Mouse (Mus musculus): ENCODE data around the gene Prf1. TPM values are rescaled to one million over a fixed set of nuclear protein-coding genes. Genes with fewer than 3 reads are reported as not detected.
A peak's percentile ranks its signal among the peaks of the same experiment; 100 is the strongest.

Gene Prf1
- total RNA-seq, 2 experiments from 2014 or later, result 0.11 TPM; not detected in 1

DNA sequence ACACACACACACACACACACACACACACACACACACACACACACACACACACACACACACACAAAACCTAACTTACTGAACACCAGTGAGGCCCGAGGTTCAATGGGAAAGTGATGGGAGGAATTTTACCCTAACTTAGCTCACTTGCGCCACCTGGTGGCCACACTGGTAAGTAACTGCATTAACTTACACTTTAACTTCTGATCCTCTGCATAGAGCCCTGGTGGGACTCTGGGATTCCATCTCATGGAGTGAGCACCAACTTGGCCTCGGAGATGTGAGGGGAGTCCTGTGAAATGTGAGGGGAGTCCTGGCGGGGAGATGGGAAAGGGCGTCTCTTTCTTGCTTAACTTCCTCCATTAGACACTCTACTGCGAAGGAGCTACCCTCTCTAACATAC lies 38.5 kb downstream of the Prf1 start:
- intact Hi-C loops (cut with DNase I), result loop anchor here (1.0 to 2.0 kb wide), 3 partner anchors 60 to 137 kb away; no protein-coding TSS in a partner anchor
- peak; percentile 80 to 91 for DNase-seq

DNA sequence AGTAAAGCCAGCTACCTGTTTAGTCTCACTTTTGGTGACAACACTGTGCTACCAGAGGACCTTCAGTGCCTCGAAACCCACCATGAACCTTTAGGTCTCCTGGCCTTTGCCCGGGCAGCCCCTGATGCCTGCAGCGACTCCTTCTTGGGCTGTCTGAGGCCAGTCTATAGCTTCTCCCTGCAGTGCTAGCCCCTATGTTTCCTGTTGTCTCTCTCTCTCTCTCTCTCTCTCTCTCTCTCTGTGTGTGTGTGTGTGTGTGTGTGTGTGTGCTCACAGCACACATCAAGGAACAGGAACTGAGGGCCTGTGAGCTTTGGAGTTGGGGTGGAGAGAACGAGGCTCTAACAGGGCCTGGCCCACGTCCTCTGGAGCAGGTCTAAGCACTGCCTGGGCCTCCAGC lies 39.0 kb downstream of the Prf1 start:
- no peak for DNase-seq
- intact Hi-C loops (cut with DNase I), result loop anchor here (1.0 to 2.0 kb wide), 3 partner anchors 60 to 137 kb away; no protein-coding TSS in a partner anchor

DNA sequence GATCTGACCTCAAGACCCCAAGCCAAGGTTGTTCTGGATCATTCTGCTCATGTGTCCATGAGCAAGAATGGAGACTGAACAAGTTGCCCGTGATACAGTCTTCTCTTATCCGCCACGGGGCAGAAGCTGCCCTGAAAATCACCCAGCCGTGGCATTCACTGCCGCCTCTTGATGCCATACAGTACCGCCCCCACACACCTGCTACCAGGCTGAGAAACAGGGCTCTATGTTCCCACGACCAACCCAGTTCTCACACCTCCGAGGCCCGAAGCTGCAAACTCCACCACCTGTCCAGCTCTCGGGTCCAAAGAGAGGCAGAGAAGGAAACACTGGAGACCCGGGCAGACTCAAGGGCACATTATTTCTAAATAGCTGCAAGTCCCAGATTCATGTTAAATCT lies 40.0 kb downstream of the Prf1 start:
- intact Hi-C loops (cut with DNase I), result loop anchor here (2.0 kb wide), 1 partner anchor 127 kb away; no protein-coding TSS in a partner anchor
- no peak for DNase-seq

DNA sequence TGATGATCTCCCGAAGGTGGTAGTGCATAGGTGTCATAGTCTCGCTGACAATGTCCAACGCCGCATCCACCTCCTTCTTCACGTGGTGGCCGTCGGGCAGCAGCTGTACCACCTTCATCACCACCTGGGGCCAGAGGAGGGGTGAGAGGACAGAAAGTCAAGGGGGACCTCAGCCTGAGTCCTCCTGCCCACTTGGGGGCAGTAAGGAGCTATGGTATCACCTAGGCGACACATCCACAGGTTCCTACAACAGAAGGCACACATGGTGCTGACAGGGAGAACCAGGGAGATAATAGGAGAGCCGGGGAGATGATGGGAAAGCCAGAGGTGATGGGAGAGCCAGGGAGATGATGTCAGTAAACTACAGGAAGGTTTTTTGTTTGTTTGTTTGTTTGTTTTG lies 41.6 kb downstream of the Prf1 start:
- intact Hi-C loops (cut with DNase I), result no loop called here
- DNase-seq, result no peak

DNA sequence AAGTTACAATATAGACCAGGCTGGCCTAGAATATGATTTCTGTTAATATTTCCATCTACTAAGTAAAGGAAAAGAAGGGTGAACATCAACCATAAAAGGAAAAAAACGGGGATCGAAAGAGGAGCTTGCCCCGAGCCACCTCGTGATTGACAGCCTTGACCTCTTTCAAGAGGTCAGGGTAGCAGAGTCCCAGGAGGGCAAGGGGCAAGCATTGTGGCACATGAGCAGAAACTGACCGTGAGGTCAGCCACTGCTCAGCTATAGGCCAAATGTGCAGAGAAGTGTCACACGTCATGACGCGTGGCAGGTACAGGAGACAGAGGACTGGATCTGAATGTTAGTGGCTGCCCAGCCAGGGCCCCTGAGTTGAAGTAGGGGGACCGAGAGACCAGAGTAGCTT lies 42.6 kb downstream of the Prf1 start:
- intact Hi-C loops (cut with DNase I), result loop anchor here (5.0 to 10.0 kb wide), 2 partner anchors 262 to 315 kb away; no protein-coding TSS in a partner anchor

DNA sequence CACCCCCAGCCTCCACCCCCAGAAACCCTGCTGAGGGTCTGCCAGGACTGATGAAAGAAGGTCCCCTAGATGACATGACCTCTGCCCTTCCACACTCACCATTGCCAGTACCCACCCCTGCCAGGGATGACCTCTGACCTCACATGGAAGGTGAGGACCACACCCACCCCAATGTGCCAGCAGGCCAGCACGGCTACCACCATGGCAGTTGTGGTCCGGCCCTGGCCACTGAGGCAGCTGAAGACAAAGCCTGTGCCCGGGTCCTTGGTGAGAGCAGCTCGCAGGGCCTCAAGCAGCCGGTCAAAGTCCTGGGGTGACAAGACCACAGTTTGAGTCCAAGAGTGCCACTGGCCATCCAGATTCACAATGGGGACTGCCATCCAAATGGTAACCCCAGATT lies 43.4 kb downstream of the Prf1 start:
- intact Hi-C loops (cut with DNase I), result loop anchor here (1.0 to 10.0 kb wide), 3 partner anchors 58 to 314 kb away; no protein-coding TSS in a partner anchor
- no peak for DNase-seq

More for the DNA sequence above, 42.6 kb downstream of the Prf1 start:
- no peak for DNase-seq

DNA sequence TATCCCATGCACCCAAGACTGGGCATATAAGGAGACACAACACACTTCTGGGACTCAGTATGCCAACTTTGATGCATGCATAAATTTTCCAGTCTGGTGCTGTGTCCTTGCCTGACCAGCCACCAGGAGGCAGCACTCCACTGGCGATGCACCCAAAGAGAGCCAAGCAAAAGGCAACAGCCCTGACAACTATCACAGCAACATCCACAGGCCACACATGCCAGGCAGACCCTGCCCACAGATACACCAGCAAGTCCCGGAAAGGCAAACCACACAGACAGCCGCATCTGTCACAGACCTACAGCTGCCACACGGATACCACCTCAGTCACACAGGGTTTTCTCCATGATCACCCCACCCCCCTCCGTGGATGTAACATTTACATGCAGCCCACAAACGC lies 43.9 kb downstream of the Prf1 start:
- DNase-seq, result peak; percentile 78 to 84
- intact Hi-C loops (cut with DNase I), result loop anchor here (1.0 to 10.0 kb wide), 3 partner anchors 58 to 313 kb away; no protein-coding TSS in a partner anchor

DNA sequence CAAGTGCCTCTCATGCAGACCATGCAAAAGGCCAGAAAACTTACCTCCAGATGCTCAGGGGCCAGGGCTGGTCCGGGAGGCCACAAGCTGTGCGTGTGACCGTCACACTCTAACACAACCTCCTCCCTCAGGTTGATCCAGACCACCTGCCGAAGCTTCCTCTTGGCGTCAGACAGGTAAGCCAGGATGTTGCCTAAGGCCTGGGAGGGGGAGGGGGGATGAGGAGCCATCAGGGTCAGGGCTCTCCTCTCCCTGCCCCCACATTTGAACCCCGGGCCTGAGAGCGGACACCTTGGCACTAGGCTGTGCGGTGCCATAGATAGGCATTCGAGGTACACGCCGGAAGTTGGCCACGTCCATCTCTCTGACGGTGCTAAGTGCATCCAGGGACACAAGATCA lies 45.1 kb downstream of the Prf1 start:
- DNase-seq, result no peak
- intact Hi-C loops (cut with DNase I), result loop anchor here (5.0 to 10.0 kb wide), 2 partner anchors 260 to 312 kb away; no protein-coding TSS in a partner anchor

DNA sequence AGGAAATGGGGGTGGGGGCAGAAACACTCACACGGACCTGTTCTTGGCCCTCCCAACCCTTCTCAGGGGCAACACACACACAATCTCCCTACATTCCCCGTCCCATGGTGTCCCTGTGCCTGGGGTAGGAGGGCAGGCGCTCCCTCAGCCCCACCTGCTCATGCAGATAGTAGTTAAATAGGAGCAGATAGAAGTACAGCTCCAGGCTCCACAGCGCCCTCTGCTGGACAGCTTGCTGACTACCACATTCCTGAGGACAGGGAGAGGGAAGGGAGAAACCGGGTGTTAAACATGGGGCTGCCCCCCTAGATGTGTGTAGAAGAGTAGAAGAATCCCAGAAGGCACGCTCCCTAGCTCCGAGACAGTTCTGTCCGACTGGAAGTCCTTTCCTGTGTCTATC lies 46.3 kb downstream of the Prf1 start:
- intact Hi-C loops (cut with DNase I), result loop anchor here (5.0 to 10.0 kb wide), 2 partner anchors 258 to 311 kb away; no protein-coding TSS in a partner anchor
- DNase-seq, result peak; percentile 70 to 81

DNA sequence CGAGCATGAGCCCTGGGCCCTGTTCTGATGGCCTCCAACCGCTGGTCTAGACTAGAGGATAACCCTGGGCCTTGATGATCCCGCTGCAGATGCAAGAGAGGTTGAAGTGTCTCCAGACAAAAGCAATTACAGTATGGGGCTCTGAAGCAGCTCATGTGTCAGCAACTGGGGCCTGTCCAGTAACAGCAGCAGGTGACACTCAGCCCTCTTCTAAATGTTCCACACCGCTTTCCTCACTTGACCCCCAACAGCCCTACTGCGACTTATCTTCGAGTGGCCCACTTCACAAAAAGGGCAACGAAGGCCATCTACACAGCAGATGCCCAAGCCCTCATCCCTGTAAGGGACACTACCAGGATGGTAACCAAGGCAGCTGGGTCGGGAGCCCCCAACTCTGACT lies 47.5 kb downstream of the Prf1 start:
- intact Hi-C loops (cut with DNase I), result loop anchor here (10.0 kb wide), 1 partner anchor 310 kb away; no protein-coding TSS in a partner anchor
- no peak for DNase-seq

DNA sequence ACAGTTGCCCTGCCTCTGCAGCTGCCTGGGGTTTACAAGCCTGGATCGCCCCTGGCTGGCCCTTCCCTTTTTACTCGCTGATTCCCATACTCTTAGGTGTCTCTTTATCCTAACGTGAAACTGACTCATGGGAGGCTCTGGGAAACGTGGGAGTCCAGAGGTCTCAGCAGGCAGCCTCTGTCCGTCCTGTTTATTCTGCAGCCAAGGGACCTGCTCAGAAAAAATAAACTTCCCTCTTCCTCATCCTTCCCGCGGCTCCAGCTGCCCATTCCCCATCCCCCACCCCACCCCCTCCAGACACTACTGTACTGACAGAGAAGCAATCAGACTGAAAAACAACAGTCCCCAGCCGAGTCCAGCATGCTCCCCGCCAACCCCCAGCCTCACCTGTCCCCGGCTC lies 48.7 kb downstream of the Prf1 start:
- DNase-seq, result no peak
- intact Hi-C loops (cut with DNase I), result loop anchor here (10.0 kb wide), 1 partner anchor 308 kb away; no protein-coding TSS in a partner anchor

DNA sequence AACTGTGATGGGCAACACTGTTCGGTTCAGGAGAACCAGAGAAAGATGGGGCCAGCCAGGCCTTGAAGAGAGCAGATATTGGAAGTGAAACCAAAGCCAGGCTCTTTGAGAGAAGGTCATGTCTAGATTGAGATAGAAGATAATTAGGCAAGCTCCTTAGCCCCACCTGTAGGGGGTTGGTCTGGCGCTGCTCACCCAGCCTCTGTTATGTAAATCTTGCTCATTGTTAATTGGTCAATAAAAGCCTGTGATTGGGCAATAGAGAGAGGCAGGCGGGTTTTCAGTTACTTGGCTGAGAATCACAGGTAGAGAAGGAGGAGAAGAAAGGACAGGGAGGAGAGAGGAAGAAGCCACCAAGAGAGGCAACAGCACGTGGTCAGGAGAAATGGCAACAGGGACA lies 53.6 kb downstream of the Prf1 start:
- intact Hi-C loops (cut with DNase I), result no loop called here

More for the DNA sequence above, 53.6 kb downstream of the Prf1 start:
- no peak for DNase-seq

Other genes with a start within 250 kb of the Prf1 start
- gene Pcbd1, start 208.5 kb upstream of the Prf1 start, total RNA-seq (2021), result under 1 TPM; 0.39 to 0.95 TPM
- gene Sgpl1, start 150.1 kb upstream of the Prf1 start, total RNA-seq (2021), result 10 to 100 TPM; 17.8 to 19.8 TPM
- gene Tbata, start 125.9 kb upstream of the Prf1 start, total RNA-seq (2021), result not detected
- gene Adamts14, start 24.4 kb upstream of the Prf1 start, total RNA-seq (2021), result 1 to 10 TPM in 1 of 2 experiments, under 1 TPM in 1; 0.83 to 1.9 TPM
- 10 to 100 TPM; 19.9 to 21.6 TPM for gene Pald1, start 85.7 kb downstream of the Prf1 start, total RNA-seq (2021)
- gene Nodal, start 120.1 kb downstream of the Prf1 start, total RNA-seq (2021), result under 1 TPM in 1 of 2 experiments, not detected in 1; 0.11 TPM
- 10 to 100 TPM; 65.4 to 74.1 TPM for gene Eif4ebp2, start 154.8 kb downstream of the Prf1 start, total RNA-seq (2021)
- 10 to 100 TPM; 29.5 to 31.6 TPM for gene Lrrc20, start 178.0 kb downstream of the Prf1 start, total RNA-seq (2021)